Mouse (Mus musculus) frontal cortex, postnatal 36 days (tissue): ENCODE results near the gene Sept3.
"Not testable (repeated sequence)": the region's sequence is repeated elsewhere in the genome, so short reads cannot be mapped to it uniquely, and the experiment has no call there.

Source experiments
- DNase-seq, 2 experiments: peaks; one replicate each; pipeline ENCODE4 v3.0.0; 2022; ENCODE audit warnings: low spot score in 2 of 2

Sept3 gene

GRCm38 (mm10) chr15:82274593-82274926 lies at the start of gene Sept3:
TSS of gene Sept3 (plus strand) at chr15:82274893.
- no peak for DNase-seq

- no peak for DNase-seq
Measured at GRCm38 (mm10) chr15:82225769-82226168, 48.9 kb upstream of the Sept3 start.

GRCm38 (mm10) chr15:82229542-82230045 lies 45.1 kb upstream of the Sept3 start:
- no peak for DNase-seq

GRCm38 (mm10) chr15:82230098-82230611 lies 44.5 kb upstream of the Sept3 start:
- DNase-seq = no peak

- no peak for DNase-seq
Measured at GRCm38 (mm10) chr15:82231100-82231499, 43.6 kb upstream of the Sept3 start.

GRCm38 (mm10) chr15:82231591-82232378 lies 42.9 kb upstream of the Sept3 start:
- DNase-seq = peak in 1 of 2 experiments; percentile 42

GRCm38 (mm10) chr15:82232651-82233050 lies 42.0 kb upstream of the Sept3 start:
- no peak for DNase-seq

GRCm38 (mm10) chr15:82235661-82236060 lies 39.0 kb upstream of the Sept3 start:
- no peak for DNase-seq

- peak; percentile 85 to 88 for DNase-seq
Measured at GRCm38 (mm10) chr15:82236565-82236964, 38.1 kb upstream of the Sept3 start.

- DNase-seq = no peak
Measured at GRCm38 (mm10) chr15:82243311-82243710, 31.4 kb upstream of the Sept3 start.

- DNase-seq = no peak
Measured at GRCm38 (mm10) chr15:82243742-82244114, 31.0 kb upstream of the Sept3 start.

GRCm38 (mm10) chr15:82244115-82244804 lies 30.4 kb upstream of the Sept3 start, which contains the start of gene Cenpm:
TSS of gene Cenpm (minus strand) at chr15:82244748.
- peak; percentile 92 to 94 for DNase-seq

- not testable (repeated sequence) for DNase-seq
Measured at GRCm38 (mm10) chr15:82244805-82245161, 29.9 kb upstream of the Sept3 start.

- DNase-seq = no peak
Measured at GRCm38 (mm10) chr15:82247131-82247776, 27.4 kb upstream of the Sept3 start.

- no peak for DNase-seq
Measured at GRCm38 (mm10) chr15:82251579-82251978, 23.1 kb upstream of the Sept3 start.

GRCm38 (mm10) chr15:82252097-82252496 lies 22.6 kb upstream of the Sept3 start, which contains the start of gene 1500009C09Rik:
TSS of gene 1500009C09Rik (plus strand) at chr15:82252397.
- no peak for DNase-seq

GRCm38 (mm10) chr15:82255248-82255647 lies 19.4 kb upstream of the Sept3 start:
- peak in 1 of 2 experiments; percentile 44 for DNase-seq

- peak; percentile 83 to 94 for DNase-seq
Measured at GRCm38 (mm10) chr15:82255944-82256383, 18.7 kb upstream of the Sept3 start.

- peak in 1 of 2 experiments; percentile 79 for DNase-seq
Measured at GRCm38 (mm10) chr15:82259510-82259909, 15.2 kb upstream of the Sept3 start.

GRCm38 (mm10) chr15:82266356-82266755 lies 8.3 kb upstream of the Sept3 start:
- peak; percentile 76 to 77 for DNase-seq

GRCm38 (mm10) chr15:82268185-82268584 lies 6.5 kb upstream of the Sept3 start:
- peak in 1 of 2 experiments; percentile 36 for DNase-seq

GRCm38 (mm10) chr15:82268783-82269182 lies 5.9 kb upstream of the Sept3 start:
- DNase-seq = no peak
